Mouse (Mus musculus) T-helper 2 cell (primary cell): ENCODE results near the gene Serpine2.

ENCODE experiments used
- in situ Hi-C: fragments of 300-600 bp; cut with MboI, MseI; formaldehyde crosslinking; loops from one replicate; pipeline ENCODE4 v1.15.1; 2025; ENCODE audit warnings: high pct_unique_total_duplicates

Serpine2 gene

DNA sequence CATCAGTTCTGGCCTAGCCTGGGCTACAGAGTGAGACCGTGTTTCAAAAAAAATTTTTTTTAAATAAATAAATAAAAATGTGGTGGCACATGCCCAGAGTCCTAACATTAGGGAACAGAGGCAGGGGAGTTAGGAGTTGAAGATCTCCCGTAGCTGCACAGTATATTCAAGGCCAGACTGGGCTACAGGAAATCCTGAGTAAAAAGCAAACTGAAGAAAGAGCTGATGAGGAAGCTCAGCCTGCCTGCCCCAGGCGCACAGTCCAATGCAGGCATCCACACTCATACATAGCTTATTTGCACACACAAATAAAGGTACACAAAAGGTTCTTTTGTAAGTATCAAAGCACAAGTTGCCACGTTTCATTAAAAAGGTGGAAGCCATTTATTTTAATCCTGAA, 103.4 kb downstream of the Serpine2 start:
- in situ Hi-C loops = no loop called here

DNA sequence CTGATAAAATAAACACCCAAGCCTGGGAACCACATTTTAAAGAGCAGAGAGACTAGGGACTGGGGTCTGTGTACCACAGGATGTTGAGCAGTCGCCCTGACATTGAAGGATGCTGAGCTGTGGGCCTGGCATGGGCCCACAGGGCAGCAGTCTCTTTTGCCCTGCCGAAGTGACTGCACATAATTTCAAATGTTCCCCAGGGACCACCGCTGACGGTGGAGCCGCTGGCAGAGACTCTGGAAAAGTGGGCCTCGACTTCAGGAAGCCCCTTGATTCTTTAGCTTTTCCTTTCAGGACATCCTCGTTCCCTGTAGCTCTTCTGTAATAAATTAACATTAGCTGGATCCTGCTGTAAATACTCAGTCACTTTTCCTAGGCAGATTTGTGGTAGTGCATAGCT, 103.8 kb downstream of the Serpine2 start:
- in situ Hi-C loops = no loop called here

DNA sequence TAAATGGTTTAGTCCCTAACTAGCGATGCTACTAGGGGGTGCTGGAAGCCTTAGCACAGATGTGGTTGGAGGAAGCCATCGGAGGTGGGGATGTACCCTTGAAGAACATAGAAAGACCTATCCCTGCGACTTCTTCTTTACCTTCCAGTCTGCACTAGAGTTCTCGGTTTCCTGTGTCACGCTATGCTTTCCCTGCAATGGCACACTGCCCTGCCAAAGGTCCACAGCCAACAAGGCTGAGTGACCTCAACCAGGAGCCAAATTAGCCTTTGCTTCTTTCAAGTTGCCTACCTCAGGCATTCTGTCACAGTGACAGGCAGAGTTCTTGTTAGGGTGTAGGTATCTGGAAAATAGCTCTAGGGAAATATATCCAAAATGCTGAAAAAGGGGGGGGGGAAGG, 104.6 kb downstream of the Serpine2 start:
- in situ Hi-C loops = no loop called here

DNA sequence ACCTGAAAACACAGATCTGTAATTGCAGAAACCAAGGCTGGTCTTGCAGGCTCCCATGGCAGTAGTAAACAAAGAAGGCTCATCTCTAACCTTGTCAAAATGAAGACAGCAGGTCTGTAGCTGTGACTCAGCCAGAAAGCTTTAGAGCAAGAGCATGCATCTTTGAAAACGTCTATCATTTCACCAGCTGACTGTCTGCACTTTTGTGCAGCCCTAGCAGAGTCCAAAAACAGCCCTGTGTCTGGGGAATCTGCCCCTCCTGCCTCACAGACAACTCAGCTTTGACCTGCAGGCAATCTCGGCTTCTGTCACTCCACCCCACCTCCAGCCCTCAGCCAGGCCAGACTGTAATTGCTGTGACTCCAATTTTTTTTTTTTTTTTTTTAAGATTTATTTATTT, 105.6 kb downstream of the Serpine2 start:
- in situ Hi-C loops = no loop called here

DNA sequence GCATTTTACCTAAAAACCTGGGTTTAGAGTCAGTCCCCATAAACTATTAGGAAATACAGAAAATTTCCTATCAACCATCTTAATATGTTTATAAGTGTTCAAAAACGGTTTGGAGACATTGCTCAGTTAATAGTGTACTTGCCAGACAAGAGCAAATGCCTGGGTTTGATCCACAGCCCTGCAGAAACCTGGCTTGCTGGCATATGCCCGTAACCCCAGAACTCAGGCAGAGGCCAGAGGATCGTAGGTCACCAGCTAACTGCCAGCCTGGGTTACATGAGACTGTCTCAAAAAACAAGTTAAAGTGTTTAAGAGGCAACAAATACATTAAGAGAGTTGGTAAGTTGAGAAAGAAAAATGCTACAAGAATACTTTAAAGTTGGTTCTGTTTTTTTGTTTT, 106.0 kb downstream of the Serpine2 start:
- in situ Hi-C loops = no loop called here

DNA sequence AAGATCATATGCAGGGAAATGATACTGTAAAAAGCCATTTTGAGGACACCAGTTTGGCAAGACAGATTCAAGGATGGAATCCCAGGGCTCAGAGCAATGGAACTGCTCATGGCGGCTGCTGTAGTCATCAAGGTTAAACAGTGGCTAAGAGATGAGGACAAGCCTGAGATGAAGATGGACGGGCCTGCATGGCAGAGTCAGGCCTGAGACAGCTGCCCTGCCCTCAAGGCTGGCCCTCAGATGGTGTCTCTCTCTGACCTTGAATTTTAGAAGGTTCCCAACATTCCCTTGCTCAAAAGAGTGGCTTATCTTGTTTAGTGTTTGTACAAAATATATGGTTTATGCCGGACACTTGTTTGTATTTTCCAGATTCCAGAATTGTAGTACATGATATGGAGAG, 107.5 kb downstream of the Serpine2 start:
- in situ Hi-C loops = no loop called here

DNA sequence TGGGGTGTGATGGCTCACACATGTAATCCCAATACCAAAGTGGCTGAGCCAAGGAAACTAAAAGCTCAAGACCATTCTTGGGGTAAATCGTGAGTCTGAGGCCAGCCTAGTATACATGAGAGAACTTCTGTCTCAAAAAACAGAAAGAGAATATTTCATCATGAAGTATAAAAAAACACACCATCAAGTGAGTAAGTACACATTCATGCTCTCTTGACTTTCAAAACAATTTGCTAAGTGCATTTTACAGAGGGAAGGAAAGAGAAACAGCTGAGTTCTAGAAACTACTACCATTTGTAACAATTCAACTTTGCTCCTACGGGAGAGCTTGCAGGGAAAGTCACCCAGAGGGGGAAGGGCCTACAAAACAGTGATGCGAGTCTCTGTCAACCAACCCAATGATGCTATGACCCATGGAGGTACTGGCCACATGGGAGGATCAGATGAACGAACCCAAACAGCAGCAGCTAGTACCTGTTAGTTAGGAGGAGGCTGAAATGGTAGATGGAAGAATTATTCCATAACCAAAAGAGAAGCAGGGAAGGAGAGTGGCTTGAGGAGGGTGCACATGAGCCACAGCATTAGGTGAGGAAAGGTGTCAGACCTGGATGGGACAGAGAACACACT, 108.2 kb downstream of the Serpine2 start:
- in situ Hi-C loops = no loop called here

DNA sequence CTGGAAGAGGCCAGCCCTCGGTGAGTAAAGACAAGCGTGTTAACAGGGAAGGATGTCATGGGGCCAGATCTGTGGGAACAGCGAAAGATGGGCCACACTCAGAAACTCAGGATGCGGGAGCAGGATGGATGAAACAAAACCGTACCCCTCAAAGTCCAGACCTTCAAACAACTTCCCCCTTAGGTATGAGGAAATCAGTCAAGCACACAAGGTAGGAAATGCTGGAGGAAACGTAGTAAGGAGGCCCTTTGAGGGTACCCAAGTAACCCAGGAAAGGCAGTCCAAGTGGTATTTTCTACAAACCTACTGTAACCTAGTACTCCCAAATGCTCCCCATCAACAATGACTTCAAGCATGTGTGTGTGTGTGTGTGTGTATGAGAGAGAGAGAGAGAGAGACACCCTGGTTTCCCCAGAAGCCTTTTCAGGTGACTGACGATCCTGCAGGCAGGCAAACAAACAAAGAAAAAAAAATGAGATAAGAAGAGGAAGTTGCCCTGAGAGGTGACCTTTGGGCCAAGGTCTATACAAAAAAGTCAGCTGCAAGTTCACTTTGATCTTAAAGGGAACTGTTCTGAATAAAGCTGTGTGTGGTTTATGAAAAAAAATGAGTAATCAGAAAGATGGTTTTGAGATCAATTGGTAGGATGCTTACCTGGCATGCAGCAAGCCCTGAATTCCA, 108.8 kb downstream of the Serpine2 start:
- in situ Hi-C loops = no loop called here

DNA sequence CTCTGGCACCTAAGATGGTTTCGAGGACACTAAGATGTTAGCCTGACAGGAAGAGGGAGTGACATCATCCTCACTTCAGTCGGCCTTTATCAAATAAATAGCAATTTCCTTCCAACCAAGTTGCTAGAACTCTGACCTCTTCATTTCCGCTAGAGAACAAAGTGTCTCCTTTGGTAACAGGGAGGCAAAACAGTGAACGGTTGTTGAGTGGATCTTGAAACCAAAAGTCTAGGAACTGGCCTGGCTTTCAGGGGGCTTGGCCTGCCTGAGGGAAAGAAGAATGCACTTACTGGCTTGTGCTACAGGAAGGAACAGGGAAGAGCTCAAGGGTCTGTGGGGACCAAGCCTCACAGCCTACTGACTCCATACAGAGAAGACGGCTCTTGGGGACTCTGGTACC, 109.8 kb downstream of the Serpine2 start:
- in situ Hi-C loops = no loop called here

DNA sequence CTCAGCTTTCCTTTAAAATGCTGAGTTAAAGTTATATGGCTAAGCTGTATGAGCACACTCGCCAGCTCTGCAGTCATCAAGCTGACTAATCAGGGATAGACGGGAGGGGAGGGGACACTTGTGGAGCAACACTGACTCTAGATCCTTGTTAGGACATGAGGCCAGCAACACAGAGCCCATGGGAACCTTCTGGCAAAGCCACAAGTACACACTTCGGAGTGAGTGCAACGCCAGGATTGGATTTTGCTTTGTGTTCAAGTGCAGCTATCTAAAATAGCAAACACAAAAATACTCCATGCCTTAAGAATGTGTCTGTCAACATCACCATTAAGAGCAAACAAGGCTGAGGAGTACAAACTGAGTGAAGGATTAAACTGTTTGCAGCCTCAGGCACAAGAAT, 114.9 kb downstream of the Serpine2 start:
- in situ Hi-C loops = no loop called here
